Mouse (Mus musculus) heart, postnatal 0 days (tissue): Measurements from ENCODE around the gene Hyou1. TPM values are rescaled to one million over a fixed set of nuclear protein-coding genes. Genes with fewer than 3 reads are reported as not detected.
"Not testable (repeated sequence)": the region's sequence is repeated elsewhere in the genome, so short reads cannot be mapped to it uniquely, and the experiment has no call there.

Experiments used
- ATAC-seq: fragments of 200-750 bp; cut with Nextera tagmentation; 2 replicates; pipeline ENCODE4 v1.8.0; 2017; ENCODE audit warnings: low read depth, moderate number of reproducible peaks, moderate library complexity; ENCODE audit not compliant: insufficient read depth
- DNase-seq: peaks from one replicate; pipeline ENCODE4 v3.0.0-alpha.2; 2016; ENCODE audit warnings: low spot score
- H3K27ac ChIP-seq: fragments of 300-500 bp; sonication (generic); 2 replicates; pipeline ENCODE4 v1.5.1; 2014; ENCODE audit warnings: low read depth, mild to moderate bottlenecking
- H3K27me3 ChIP-seq: fragments of 300-500 bp; sonication (generic); 2 replicates; pipeline ENCODE4 v1.6.1; 2014; ENCODE audit warnings: low read length, mixed read lengths; ENCODE audit not compliant: control insufficient read depth, insufficient read depth
- H3K36me3 ChIP-seq: fragments of 300-500 bp; sonication (generic); replicated peaks from 2 replicates; pipeline ENCODE4 v1.6.1; 2014; ENCODE audit warnings: low read length, mixed read lengths; ENCODE audit not compliant: control insufficient read depth, insufficient read depth
- H3K4me1 ChIP-seq: fragments of 300-500 bp; sonication (generic); 2 replicates; pipeline ENCODE4 v1.6.1; 2014; ENCODE audit warnings: antibody characterized with exemption; ENCODE audit not compliant: control insufficient read depth, insufficient read depth
- H3K4me2 ChIP-seq: fragments of 300-500 bp; sonication (generic); 2 replicates; pipeline ENCODE4 v1.6.1; 2014; ENCODE audit warnings: low read depth, mild to moderate bottlenecking, low read length, moderate library complexity
- H3K4me3 ChIP-seq: fragments of 300-500 bp; sonication (generic); 2 replicates; pipeline ENCODE4 v1.5.1; 2014; ENCODE audit warnings: low read depth, low read length
- H3K9ac ChIP-seq: fragments of 300-500 bp; sonication (generic); replicated peaks from 2 replicates; pipeline ENCODE4 v1.6.1; 2014; ENCODE audit warnings: low read depth, low read length, mixed read lengths
- H3K9me3 ChIP-seq: fragments of 300-500 bp; sonication (generic); replicated peaks from 2 replicates; pipeline ENCODE4 v1.6.1; 2016; ENCODE audit warnings: low read length; ENCODE audit not compliant: control insufficient read depth
- CTCF ChIP-seq: IDR thresholded peaks from 2 replicates; pipeline ENCODE4 v1.5.1; 2016; ENCODE audit warnings: antibody characterized with exemption, control low read depth, low read depth
- EP300 ChIP-seq: IDR thresholded peaks from 2 replicates; pipeline ENCODE4 v1.6.1; 2016; ENCODE audit warnings: antibody characterized with exemption, low read depth
- WGBS: fragments of 180-500 bp; shearing (Covaris S2); extraction: QIAGEN DNeasy Blood & Tissue Kit; methylation state at CpG from one replicate; pipeline ENCODE4 v1.1.7; 2014; 5-methylcytosine and 5-hydroxymethylcytosine counted together
- polyA plus RNA-seq: library from polyadenylated mRNA; unstranded; fragments of >200 nt; fragmentation: Nextera tagmentation; extraction: Ambion mirVana; gene quantifications from 2 replicates; pipeline ENCODE4 v1.2.1, GENCODE M21; 2015
- total RNA-seq: library from RNA; depleted of rRNA; stranded (reverse); fragments of >200 nt; gene quantifications from 2 replicates; pipeline ENCODE4 v1.2.3, GENCODE M21; 2014; ENCODE audit warnings: low replicate concordance

Hyou1 gene
- total and polyA plus RNA-seq, 2 experiments from 2014 or later, result 5.4 to 37.8 TPM

DNA sequence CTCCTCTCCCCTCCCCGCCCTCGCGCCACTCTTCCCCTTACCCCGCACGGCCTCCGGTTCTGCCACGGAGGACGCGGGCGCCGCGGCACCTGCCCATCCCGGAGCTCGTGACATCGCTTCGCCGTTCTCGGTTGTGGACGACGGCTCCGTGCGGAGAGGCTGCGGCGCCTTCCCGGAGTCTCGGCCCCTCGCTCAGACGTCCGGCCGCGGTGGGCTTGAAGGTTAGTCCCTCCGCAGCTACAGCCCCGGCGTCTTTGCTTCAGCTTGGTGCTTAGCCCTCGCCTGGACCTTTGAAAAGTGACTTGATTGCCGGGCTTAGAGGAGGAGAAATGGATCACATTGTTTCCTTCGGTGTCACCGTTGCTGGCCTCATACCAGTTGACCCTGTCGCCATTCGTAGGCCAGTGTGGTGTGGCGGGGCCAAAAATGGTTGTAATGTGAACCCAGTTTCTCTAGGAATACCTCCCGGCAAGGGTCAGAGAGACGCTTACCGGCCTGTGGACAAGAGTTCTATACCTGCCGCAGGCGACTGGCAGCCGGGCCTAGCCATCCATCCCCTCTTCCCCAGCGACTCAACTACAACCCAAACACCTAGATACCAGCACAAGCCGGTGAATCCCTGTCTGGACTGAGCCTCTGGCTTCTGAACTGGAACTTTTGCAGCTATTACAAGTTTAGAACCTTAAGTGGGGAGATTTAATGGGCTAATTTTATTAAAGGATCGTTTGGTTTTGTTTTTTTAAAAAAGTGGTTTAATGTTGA is 43.8 kb upstream of the Hyou1 start:
- H3K27ac ChIP-seq, result peak overlapping the region; percentile 92
- DNase-seq (no peak), ATAC-seq (no peak)
- H3K4me1 ChIP-seq, result peaks cover 14% of the 10 kb centered on the region
- TF ChIP-seq CTCF (no peak), EP300 (no peak)
- WGBS, result under 1% methylated on average over 50 of the region's 50 CpGs
- no peaks in the 10 kb centered on the region for H3K27me3 ChIP-seq
- peak overlapping the region; percentile 94 for H3K9ac ChIP-seq
- H3K4me3 ChIP-seq, result peak overlapping the region; percentile 92
- H3K9me3 ChIP-seq, result no peaks in the 10 kb centered on the region
- H3K36me3 ChIP-seq, result peaks cover 57% of the 10 kb centered on the region
- H3K4me2 ChIP-seq, result peak overlapping the region; percentile 98

DNA sequence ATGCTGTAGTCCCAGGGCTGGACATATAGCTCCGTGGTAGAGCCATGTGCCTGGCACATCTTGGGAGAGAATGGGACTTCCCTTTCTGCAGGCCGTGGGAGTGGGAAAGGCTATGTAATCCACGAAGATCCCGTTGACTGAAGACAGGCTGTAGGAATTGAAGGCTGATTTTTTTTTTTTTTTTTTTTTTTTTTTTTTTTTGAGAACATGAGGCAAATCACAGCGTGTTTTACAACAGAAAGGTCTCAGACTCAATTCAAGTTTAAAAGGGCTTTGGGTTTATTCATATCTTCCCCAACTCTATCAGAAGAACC is 43.2 kb upstream of the Hyou1 start:
- Histone ChIP-seq H3K27me3 (no peaks in the 10 kb centered on the region), H3K9ac (peak overlapping the region; percentile 94), H3K4me3 (peak overlapping the region; percentile 92), H3K9me3 (no peaks in the 10 kb centered on the region), H3K27ac (no peak overlapping the region; the same call in 1 of the 2 replicates), H3K4me2 (peak overlapping the region; percentile 98), H3K36me3 (peaks cover 57% of the 10 kb centered on the region), H3K4me1 (peaks cover 14% of the 10 kb centered on the region)
- ATAC-seq (no peak), DNase-seq (no peak)
- TF ChIP-seq CTCF (no peak), EP300 (no peak)
- 3% methylated on average over 5 of the region's 5 CpGs for WGBS

DNA sequence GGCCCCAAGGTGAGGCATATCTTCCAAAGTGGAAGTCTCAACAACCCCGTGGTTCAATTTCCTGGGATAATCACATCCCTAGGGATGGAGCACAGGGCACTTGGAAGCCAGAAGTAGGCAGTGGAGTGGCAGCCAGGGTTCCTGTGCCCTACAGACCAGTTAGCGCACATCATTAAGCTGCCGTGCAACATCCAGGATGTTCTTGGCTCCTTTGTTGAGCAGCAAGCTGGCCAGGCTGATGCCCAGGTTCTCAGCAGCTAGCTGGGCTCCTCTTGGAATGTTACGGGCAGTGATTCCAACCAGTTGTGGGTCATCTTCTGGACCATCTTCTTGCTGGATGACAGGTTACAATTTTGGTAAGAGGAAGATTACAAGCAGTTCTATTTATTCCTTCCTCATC is 42.8 kb upstream of the Hyou1 start:
- peaks cover 14% of the 10 kb centered on the region for H3K4me1 ChIP-seq
- peak overlapping the region; percentile 92 for H3K4me3 ChIP-seq
- not testable (repeated sequence) for H3K27me3 ChIP-seq, DNase-seq, H3K27ac ChIP-seq, H3K9me3 ChIP-seq, ATAC-seq
- peaks cover 55% of the 10 kb centered on the region for H3K36me3 ChIP-seq
- peak overlapping the region; percentile 46 for H3K9ac ChIP-seq
- peak overlapping the region; percentile 98 for H3K4me2 ChIP-seq
- 31% methylated on average over 4 of the region's 4 CpGs for WGBS

DNA sequence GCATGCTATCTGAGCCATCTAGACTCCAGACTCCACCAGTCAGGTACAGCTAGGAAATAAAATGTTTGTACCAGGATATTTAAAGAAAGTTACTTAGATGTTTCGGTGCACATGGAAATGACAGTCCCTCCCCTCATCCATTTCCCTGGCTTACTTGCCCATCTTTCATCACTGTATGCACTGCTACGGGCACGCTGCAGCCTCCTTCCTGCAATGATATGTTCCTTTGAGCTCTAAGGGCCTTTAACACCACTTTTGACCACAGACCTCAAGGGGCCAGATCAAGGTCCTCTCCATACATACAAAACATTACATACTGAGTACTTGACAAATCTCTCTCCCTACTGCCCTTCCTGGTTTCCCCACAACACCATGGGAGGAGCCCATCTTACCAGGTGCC is 42.3 kb upstream of the Hyou1 start:
- no peak for DNase-seq
- Histone ChIP-seq H3K27me3 (no peaks in the 10 kb centered on the region), H3K4me2 (peak overlapping the region; percentile 98), H3K4me1 (peaks cover 14% of the 10 kb centered on the region), H3K27ac (no peak overlapping the region), H3K36me3 (peaks cover 51% of the 10 kb centered on the region), H3K9me3 (no peaks in the 10 kb centered on the region), H3K9ac (peak overlapping the region; percentile 46), H3K4me3 (peak overlapping the region; percentile 92)
- 61% methylated on average over 3 of the region's 3 CpGs for WGBS
- TF ChIP-seq CTCF, result no peak
- no peak for TF ChIP-seq EP300
- no peak for ATAC-seq

DNA sequence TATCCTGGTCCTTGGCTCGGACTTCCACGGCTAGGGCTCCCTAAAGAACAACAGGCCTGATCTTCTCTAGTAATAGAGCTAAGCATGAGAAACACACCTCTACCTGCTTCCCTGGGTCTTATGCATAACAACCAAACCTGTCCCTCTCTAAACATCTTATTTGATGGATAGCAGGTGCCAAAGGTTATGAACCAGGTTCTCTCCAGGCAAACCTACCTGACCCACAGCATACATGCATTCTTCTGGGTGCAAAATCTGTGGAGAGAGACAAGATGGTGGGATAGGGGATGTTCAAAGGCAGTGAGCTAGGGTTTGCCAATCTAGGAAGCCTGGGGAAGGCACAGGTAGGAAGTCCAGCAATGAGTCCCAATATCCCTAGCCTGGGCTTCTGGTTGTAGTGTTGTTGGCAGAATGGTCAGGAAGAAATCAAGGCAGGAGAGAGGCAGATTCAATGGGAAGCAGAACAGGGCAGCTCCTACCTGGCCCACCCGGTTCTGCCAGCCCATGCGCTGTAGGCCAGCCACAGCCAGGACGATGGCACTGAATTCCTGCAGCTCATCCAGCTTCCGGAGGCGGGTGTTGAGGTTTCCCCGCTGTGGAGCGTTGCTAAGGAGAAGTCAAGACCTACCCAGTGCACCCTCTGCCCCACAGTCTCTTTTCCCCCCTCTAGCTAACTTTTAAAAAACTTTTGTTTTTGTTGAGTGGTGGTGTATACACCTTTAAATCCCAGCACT is 41.7 kb upstream of the Hyou1 start:
- Histone ChIP-seq H3K4me3 (peak overlapping the region; percentile 92; the same call in 1 of the 2 replicates), H3K36me3 (peaks cover 44% of the 10 kb centered on the region), H3K27ac (no peak overlapping the region), H3K4me2 (peak overlapping the region; percentile 98), H3K4me1 (peaks cover 21% of the 10 kb centered on the region), H3K27me3 (no peaks in the 10 kb centered on the region), H3K9me3 (no peaks in the 10 kb centered on the region), H3K9ac (peak overlapping the region; percentile 46; the same call in 1 of the 2 replicates)
- no peak for TF ChIP-seq CTCF
- TF ChIP-seq EP300, result no peak
- ATAC-seq (no peak), DNase-seq (no peak)
- 61% methylated on average over 9 of the region's 9 CpGs for WGBS
